Mouse (Mus musculus) telencephalon, adult 2 months (tissue): ENCODE data around the gene Gm10477.
"Not testable (repeated sequence)": the region's sequence is repeated elsewhere in the genome, so short reads cannot be mapped to it uniquely, and the experiment has no call there.

ENCODE experiments used
- DNase-seq: peaks from one replicate; pipeline ENCODE4 v3.0.0-alpha.2; 2011; ENCODE audit warnings: low read depth, low spot score

Gm10477 gene

GRCm38 (mm10) chrX:56524442-56524841 is at the start of gene Gm10477:
Gene Gm10477, plus strand, starts transcription at chrX:56524742.
- DNase-seq = not testable (repeated sequence)

- no peak for DNase-seq
Measured at GRCm38 (mm10) chrX:56477553-56477952, 47.0 kb upstream of the Gm10477 start.

DNA sequence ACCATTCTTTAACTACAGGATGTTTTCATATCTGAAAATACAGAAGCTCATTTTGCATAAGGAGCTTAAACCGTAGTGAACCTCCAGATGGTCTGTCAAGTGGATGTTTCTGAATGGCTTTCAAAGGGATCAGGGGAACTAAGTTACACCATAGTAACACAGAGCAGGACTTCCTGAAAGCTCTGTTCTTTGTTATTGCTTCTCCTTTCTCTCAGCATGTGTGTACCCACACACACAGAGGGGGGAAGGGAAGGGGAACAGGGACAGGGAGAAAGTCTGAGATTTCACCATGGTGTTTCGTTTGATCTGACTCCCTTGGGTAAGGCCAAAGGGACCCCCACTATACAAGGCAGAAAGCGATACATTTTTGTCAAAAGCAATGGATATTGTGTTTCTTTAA is 42.6 kb upstream of the Gm10477 start:
- DNase-seq = no peak

DNA sequence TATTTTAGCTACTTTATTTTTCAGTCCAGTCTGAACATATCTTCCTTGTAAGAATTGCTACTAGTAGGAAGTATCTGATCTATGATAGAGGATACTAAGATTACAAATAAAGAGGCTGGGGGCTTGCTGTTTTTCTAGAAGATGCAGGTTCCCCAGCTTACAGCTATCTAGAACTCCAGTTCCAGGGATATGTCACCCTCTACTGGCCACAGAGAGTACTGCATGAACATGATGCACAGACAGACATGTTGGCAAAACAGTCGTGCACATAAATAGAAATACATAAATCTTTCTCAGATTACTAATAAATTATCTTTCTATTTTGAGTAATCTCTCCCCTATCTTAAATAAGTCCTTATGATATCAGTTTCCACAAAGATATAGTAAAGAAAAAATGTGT is 34.8 kb upstream of the Gm10477 start:
- no peak for DNase-seq

- no peak for DNase-seq
Measured at GRCm38 (mm10) chrX:56497241-56497640, 27.3 kb upstream of the Gm10477 start.

- DNase-seq = peak; percentile 9
Measured at GRCm38 (mm10) chrX:56531266-56531665, 6.7 kb downstream of the Gm10477 start.

DNA sequence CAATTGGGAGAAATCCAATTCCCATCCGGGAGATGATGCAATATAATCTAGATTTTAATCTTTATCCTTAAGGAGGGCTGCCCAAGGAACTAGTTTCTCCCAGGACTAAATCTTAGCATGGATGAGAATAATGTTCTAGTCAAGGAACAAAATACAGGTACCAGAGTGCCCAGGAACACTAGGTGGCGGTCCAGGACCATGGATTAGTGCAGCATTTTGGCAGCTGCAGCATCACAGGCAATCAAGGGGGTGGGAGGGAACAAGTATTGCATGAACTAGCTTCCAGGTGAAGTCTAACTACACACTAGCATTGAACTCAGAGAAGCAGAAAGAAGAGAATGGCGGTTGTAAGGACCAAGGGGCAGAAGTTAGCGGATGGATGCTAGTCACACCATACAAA is 12.6 kb downstream of the Gm10477 start:
- peak; percentile 5 for DNase-seq

- DNase-seq = no peak
Measured at GRCm38 (mm10) chrX:56549506-56549905, 25.0 kb downstream of the Gm10477 start, which contains the start of gene Gm648. Gene Gm648, minus strand, starts transcription at chrX:56549606.

- DNase-seq = no peak
Measured at GRCm38 (mm10) chrX:56553584-56553983, 29.0 kb downstream of the Gm10477 start.

DNA sequence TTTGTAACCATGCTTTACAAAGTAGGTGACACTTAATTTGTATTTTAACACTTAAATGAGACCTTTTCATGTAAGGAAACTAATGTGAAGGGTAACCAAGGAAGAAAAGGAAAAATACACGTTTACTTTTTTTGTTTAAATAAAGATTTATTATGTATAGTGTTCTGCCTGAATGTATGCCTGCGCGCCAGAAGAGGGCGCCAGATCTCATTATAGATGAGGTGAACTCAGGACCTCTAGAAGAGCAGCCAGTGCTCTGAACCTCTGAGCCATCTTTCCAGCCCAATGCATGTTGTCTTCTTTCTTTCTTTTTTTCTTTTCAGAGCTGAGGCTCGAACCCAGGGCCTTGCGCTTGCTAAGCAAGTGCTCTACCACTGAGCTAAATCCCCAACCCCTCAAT is 47.9 kb downstream of the Gm10477 start:
- DNase-seq = no peak
